Mouse (Mus musculus) E14TG2a.4 (cell line): ENCODE data around the gene Adarb2.

Source experiments
- H3K27me3 ChIP-seq: 2 replicates; pipeline ENCODE4 v1.6.1; 2014; ENCODE audit warnings: low read length, control low read depth; ENCODE audit not compliant: insufficient read depth
- H3K36me3 ChIP-seq: 2 replicates; pipeline ENCODE4 v1.6.1; 2014; ENCODE audit warnings: low read length, control low read depth; ENCODE audit not compliant: insufficient read depth
- H3K4me1 ChIP-seq: replicated peaks from 2 replicates; pipeline ENCODE4 v1.6.1; 2014; ENCODE audit warnings: low read depth, low read length, control low read depth
- H3K4me3 ChIP-seq: replicated peaks from 2 replicates; pipeline ENCODE4 v1.5.1; 2014; ENCODE audit warnings: mild to moderate bottlenecking, low read length
- H3K9me3 ChIP-seq: 2 replicates; pipeline ENCODE4 v1.6.1; 2014; ENCODE audit warnings: low read length, control low read depth
- CTCF ChIP-seq: conservative IDR thresholded peaks from 2 replicates; pipeline ENCODE4 v1.5.1; 2014; ENCODE audit warnings: low read length
- NANOG ChIP-seq: IDR thresholded peaks from 2 replicates; pipeline ENCODE4 v1.6.1; 2014; ENCODE audit warnings: borderline replicate concordance, low read length, mixed read lengths
- POU5F1 ChIP-seq: IDR thresholded peaks from 2 replicates; pipeline ENCODE4 v1.6.1; 2014; ENCODE audit warnings: low read length, borderline replicate concordance

The Adarb2 gene

DNA sequence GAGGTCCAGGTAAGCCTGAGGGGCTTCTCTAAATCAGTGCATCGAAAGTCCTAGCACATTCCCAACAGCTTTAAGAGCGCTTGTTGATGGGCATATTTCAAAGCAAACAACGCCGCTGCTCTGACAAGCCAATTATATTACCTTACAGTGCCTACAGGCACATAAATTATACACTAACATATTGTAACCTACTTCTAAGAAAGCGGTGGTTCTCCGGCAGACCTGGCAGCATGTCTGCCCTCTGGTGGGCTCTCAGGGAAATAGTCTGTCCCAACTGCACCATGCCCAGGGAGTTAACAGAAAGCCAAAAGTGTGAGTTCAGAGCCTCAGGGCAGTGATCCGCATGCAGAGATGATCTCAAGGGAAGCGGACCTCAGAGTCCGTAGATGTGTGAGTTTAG is 582.5 kb downstream of the Adarb2 start:
- Histone ChIP-seq H3K36me3 (no peaks in the 10 kb centered on the region), H3K4me1 (no peaks in the 10 kb centered on the region), H3K27me3 (peaks cover 4% of the 10 kb centered on the region; the same call in 1 of the 2 replicates)

DNA sequence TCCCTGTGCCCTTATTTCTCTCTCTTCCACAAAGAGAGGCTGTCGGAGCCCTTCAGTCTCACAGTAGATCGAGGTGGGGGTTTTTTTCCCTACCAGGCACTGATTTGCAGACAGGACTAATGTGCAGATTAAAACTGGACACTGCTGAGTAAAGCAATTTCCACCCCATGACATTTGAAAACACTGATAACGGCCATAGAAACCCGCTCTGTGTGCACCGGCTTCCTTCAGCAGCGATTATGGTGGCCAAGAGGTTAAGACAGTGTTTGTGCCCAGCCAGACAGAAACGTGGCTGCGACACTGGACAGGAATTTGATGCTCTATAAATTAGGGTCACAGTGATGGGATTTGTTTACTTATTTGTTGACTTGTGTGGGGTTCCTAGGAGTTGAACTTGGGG is 590.6 kb downstream of the Adarb2 start:
- no peaks in the 10 kb centered on the region for H3K36me3 ChIP-seq
- TF ChIP-seq NANOG (no peak), CTCF (no peak), POU5F1 (no peak)
- no peaks in the 10 kb centered on the region for H3K27me3 ChIP-seq
- no peak overlapping the region for H3K4me3 ChIP-seq
- no peaks in the 10 kb centered on the region for H3K4me1 ChIP-seq
- no peaks in the 10 kb centered on the region for H3K9me3 ChIP-seq

More for the DNA sequence above, 582.5 kb downstream of the Adarb2 start:
- Histone ChIP-seq H3K4me3 (no peak overlapping the region), H3K9me3 (no peaks in the 10 kb centered on the region)
- TF ChIP-seq CTCF, result peak; percentile 76
- TF ChIP-seq POU5F1, result no peak

DNA sequence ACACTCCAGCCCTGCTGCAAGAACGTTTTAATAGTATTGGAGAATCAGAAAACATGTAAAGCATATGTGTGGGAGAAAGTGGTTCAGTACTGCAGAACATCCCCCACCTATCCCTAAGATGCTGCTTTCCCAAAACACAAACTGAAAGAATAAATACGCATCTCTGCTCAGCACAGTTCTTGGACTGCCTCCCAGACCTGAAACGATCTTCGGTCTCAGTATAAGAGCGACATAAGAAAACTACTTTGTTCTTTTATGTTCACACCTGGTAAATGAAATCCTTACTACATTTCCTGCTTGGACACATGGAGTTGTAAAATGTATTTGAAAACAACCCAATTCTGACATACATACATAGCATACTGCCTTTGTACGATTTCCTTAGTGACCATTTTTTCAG is 597.9 kb downstream of the Adarb2 start:
- no peaks in the 10 kb centered on the region for H3K27me3 ChIP-seq
- TF ChIP-seq POU5F1 (no peak), NANOG (no peak), CTCF (no peak)
- no peak overlapping the region for H3K4me3 ChIP-seq
- no peaks in the 10 kb centered on the region for H3K4me1 ChIP-seq
- no peaks in the 10 kb centered on the region for H3K9me3 ChIP-seq
- H3K36me3 ChIP-seq, result peaks cover 10% of the 10 kb centered on the region

DNA sequence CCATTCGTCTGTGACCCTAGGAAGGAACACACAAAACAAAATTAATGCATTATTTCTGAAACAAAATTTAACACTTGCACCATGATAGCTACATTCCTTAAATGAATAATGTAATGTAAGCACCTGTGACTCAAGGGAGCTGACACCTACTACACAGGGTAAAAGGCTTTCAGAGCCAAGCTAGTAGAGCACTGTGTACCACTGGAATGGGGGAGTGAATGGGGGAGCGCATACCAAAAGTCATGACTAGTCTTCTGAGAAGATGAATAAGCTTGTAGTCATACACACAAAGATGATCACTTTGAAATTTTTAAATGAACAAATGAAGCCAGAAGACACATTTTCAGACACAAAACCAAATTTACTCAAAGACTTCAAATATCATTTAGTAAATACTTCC is 603.3 kb downstream of the Adarb2 start:
- TF ChIP-seq CTCF (no peak), NANOG (no peak), POU5F1 (no peak)
- Histone ChIP-seq H3K4me3 (no peak overlapping the region), H3K36me3 (peaks cover 14% of the 10 kb centered on the region), H3K9me3 (no peaks in the 10 kb centered on the region), H3K4me1 (peaks cover 5% of the 10 kb centered on the region; the same call in 1 of the 2 replicates), H3K27me3 (no peaks in the 10 kb centered on the region)
